Mouse (Mus musculus): ENCODE results near the gene Pfdn6.
"Not testable (repeated sequence)": the region's sequence is repeated elsewhere in the genome, so short reads cannot be mapped to it uniquely, and the experiment has no call there.

Pfdn6 gene

GRCm38 (mm10) chr17:33915671-33916250, 24.4 kb downstream of the Pfdn6 start, which contains the start of the genes Tapbp and Zbtb22:
Tapbp (plus strand) TSS chr17:33915899.
Zbtb22 (plus strand) TSS chr17:33915904.
- DNase-seq (ENCODE audit: low read depth, low spot score), result peak; percentile 100

- peak; percentile 83 for DNase-seq (ENCODE audit: low read depth, low spot score)
Observed at GRCm38 (mm10) chr17:33914969-33915391, 25.2 kb downstream of the Pfdn6 start.

- no peak for DNase-seq (ENCODE audit: low read depth, low spot score)
Observed at GRCm38 (mm10) chr17:33913905-33914304, 26.2 kb downstream of the Pfdn6 start.

- DNase-seq (ENCODE audit: low read depth, low spot score), result no peak
Observed at GRCm38 (mm10) chr17:33913264-33913663, 26.9 kb downstream of the Pfdn6 start.

- peak; percentile 75 for DNase-seq (ENCODE audit: low read depth, low spot score)
Observed at GRCm38 (mm10) chr17:33911813-33912414, 28.2 kb downstream of the Pfdn6 start.

GRCm38 (mm10) chr17:33911052-33911812, 28.9 kb downstream of the Pfdn6 start:
- no peak for DNase-seq (ENCODE audit: low read depth, low spot score)

- DNase-seq (ENCODE audit: low read depth, low spot score), result peak; percentile 53
Observed at GRCm38 (mm10) chr17:33910346-33911051, 29.6 kb downstream of the Pfdn6 start.

GRCm38 (mm10) chr17:33909869-33910250, 30.3 kb downstream of the Pfdn6 start:
- peak; percentile 53 for DNase-seq (ENCODE audit: low read depth, low spot score)

- peak; percentile 100 for DNase-seq (ENCODE audit: low read depth, low spot score)
Observed at GRCm38 (mm10) chr17:33909077-33909868, 30.9 kb downstream of the Pfdn6 start, which contains the start of gene Daxx. Daxx (plus strand) TSS chr17:33909414.

GRCm38 (mm10) chr17:33908331-33909076, 31.6 kb downstream of the Pfdn6 start:
- no peak for DNase-seq (ENCODE audit: low read depth, low spot score)

- DNase-seq (ENCODE audit: low read depth, low spot score), result not testable (repeated sequence)
Observed at GRCm38 (mm10) chr17:33904835-33905234, 35.3 kb downstream of the Pfdn6 start, which contains the start of gene Platr17. Platr17 (plus strand) TSS chr17:33905135.

- DNase-seq (ENCODE audit: low read depth, low spot score), result peak; percentile 67
Observed at GRCm38 (mm10) chr17:33903911-33904651, 36.1 kb downstream of the Pfdn6 start.

GRCm38 (mm10) chr17:33902491-33902890, 37.7 kb downstream of the Pfdn6 start:
- DNase-seq (ENCODE audit: low read depth, low spot score), result no peak

GRCm38 (mm10) chr17:33902079-33902478, 38.1 kb downstream of the Pfdn6 start:
- DNase-seq (ENCODE audit: low read depth, low spot score), result no peak

GRCm38 (mm10) chr17:33901653-33902052, 38.5 kb downstream of the Pfdn6 start:
- DNase-seq (ENCODE audit: low read depth, low spot score), result peak; percentile 53

- DNase-seq (ENCODE audit: low read depth, low spot score), result peak; percentile 85
Observed at GRCm38 (mm10) chr17:33900989-33901314, 39.2 kb downstream of the Pfdn6 start.

- no peak for DNase-seq (ENCODE audit: low read depth, low spot score)
Observed at GRCm38 (mm10) chr17:33900281-33900988, 39.7 kb downstream of the Pfdn6 start.

GRCm38 (mm10) chr17:33899642-33900041, 40.5 kb downstream of the Pfdn6 start:
- DNase-seq (ENCODE audit: low read depth, low spot score), result peak; percentile 55

- not testable (repeated sequence) for DNase-seq (ENCODE audit: low read depth, low spot score)
Observed at GRCm38 (mm10) chr17:33898193-33898592, 42.0 kb downstream of the Pfdn6 start.
